Mouse (Mus musculus): ENCODE measurements around the gene Ankrd61.

The Ankrd61 gene

GRCm38 (mm10) chr5:143893396-143893795 lies 4.1 kb downstream of the Ankrd61 start:
- no peak for DNase-seq (ENCODE audit: extremely low spot score, low spot score)

- no peak for DNase-seq (ENCODE audit: extremely low spot score, low spot score)
Measured at GRCm38 (mm10) chr5:143892255-143892886, 5.1 kb downstream of the Ankrd61 start.

GRCm38 (mm10) chr5:143890741-143891140 lies 6.7 kb downstream of the Ankrd61 start:
- no peak for DNase-seq (ENCODE audit: extremely low spot score, low spot score)

GRCm38 (mm10) chr5:143885274-143885673 lies 12.2 kb downstream of the Ankrd61 start:
- no peak for DNase-seq (ENCODE audit: extremely low spot score, low spot score)

GRCm38 (mm10) chr5:143874571-143874970 lies 22.9 kb downstream of the Ankrd61 start:
- DNase-seq (ENCODE audit: extremely low spot score, low spot score): no peak

GRCm38 (mm10) chr5:143871547-143872169 lies 25.8 kb downstream of the Ankrd61 start:
- DNase-seq (ENCODE audit: extremely low spot score, low spot score): no peak
